Mouse (Mus musculus): Measurements from ENCODE around the gene Glra3. TPM values are rescaled to one million over a fixed set of nuclear protein-coding genes. Genes with fewer than 3 reads are reported as not detected.
A peak's percentile ranks its signal among the peaks of the same experiment; 100 is the strongest.

Gene Glra3
- 0.03 TPM in 1 of 2 replicates, not detected in the other for polyA plus RNA-seq (2014; fragmentation: Nextera tagmentation; extraction: Ambion mirVana)

DNA sequence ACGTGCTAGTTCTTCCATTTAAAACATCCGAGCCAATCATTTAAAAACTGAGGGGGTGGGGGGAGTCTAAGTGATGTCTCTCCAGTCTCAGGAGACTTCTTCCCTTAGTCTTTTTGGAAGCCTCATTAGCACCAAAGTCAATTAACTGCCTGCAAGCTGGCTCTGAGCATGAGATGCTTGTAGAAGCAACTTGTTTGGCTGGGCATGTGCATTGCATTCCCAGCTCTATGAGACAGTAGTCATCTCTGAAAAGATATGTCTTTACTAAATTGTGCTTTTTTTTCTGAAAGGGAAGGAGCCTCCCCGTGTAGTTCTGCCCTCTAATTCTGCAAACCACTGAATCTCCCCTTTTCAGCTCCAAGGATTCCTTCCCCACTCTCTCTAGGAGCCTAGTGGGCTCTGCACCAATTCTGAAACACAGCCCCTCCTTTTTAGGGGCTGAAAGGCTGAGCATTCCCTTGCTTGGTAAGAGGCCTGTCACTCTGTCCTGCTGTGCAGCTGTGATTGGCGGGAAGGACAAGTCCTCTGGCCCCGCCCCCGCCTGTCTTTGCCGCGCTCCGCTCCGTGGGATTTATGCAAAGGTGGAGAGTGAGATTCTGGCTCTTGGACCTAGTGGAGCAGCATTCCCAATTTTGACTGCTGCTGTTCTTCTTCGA lies at the start of gene Glra3:
Gene Glra3 (plus strand): TSS at position 591 of the 656 bp plus-strand sequence.
- Histone ChIP-seq H3K36me3 (ENCODE audit: control insufficient read depth, insufficient read depth, low read length) (no peaks in the 10 kb centered on the region), H3K27ac (replicated peaks in 1 of 2; ENCODE audit: control insufficient read depth in 1 of 2, insufficient read depth in 1 of 2, low read depth in 2 of 2, low read length in 2 of 2) (no peak within 1 kb of the TSS), H3K9me3 (ENCODE audit: control insufficient read depth, low read length) (no peaks in the 10 kb centered on the region), H3K4me1 (ENCODE audit: control insufficient read depth in 2 of 2, insufficient read depth in 2 of 2, low read length in 2 of 2) (no peaks in the 10 kb centered on the region; a peak in 1 of 4 replicates), H3K9ac (ENCODE audit: low read length) (no peak within 1 kb of the TSS), H3K27me3 (ENCODE audit: control insufficient read depth, insufficient read depth, low read length) (no peaks in the 10 kb centered on the region), H3K4me3 (ENCODE audit: control insufficient read depth in 1 of 2, insufficient read depth in 1 of 2, low read depth in 1 of 2, low read length in 2 of 2) (no peak within 1 kb of the TSS), H3K4me2 (ENCODE audit: low read length) (peak within 1 kb of the TSS; percentile 41)
- 13% methylated on average over 11 of the region's 11 CpGs for WGBS
- ATAC-seq (ENCODE audit: insufficient number of reproducible peaks, insufficient read depth, low FRiP score, low read depth) = no peak

DNA sequence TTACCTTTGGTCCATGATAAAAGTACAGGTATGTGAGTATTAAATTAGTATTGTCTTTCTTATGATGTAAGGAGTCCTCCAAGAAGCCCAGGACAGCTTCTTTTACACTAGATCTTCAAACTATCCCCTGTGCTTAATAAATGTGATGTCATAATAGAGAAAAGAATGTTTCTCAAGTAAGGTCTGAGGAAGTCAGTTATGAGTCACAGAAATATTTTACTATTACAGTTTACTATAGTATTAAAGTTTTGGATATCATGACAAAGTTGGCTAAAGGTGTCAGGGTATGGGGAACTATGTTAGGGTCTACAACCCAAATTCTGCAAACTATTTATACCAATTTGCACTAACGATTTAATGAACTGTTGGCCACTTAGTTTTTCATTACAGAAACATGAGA lies 33.4 kb upstream of the Glra3 start, which contains the start of gene Adam29:
Gene Adam29 (minus strand): TSS at position 101 of the 400 bp plus-strand sequence.
- Histone ChIP-seq H3K27ac (replicated peaks in 1 of 2; ENCODE audit: control insufficient read depth in 1 of 2, insufficient read depth in 1 of 2, low read depth in 2 of 2, low read length in 2 of 2) (no peak within 1 kb of the TSS), H3K4me3 (ENCODE audit: control insufficient read depth in 1 of 2, insufficient read depth in 1 of 2, low read depth in 1 of 2, low read length in 2 of 2) (no peak within 1 kb of the TSS), H3K36me3 (ENCODE audit: control insufficient read depth, insufficient read depth, low read length) (no peaks in the 10 kb centered on the region), H3K9me3 (ENCODE audit: control insufficient read depth, low read length) (no peaks in the 10 kb centered on the region), H3K27me3 (ENCODE audit: control insufficient read depth, insufficient read depth, low read length) (no peaks in the 10 kb centered on the region), H3K4me2 (ENCODE audit: low read length) (no peak within 1 kb of the TSS), H3K4me1 (ENCODE audit: control insufficient read depth in 2 of 2, insufficient read depth in 2 of 2, low read length in 2 of 2) (no peaks in the 10 kb centered on the region), H3K9ac (ENCODE audit: low read length) (no peak within 1 kb of the TSS)
- WGBS = 73% methylated on average over 1 of the region's 1 CpGs
- ATAC-seq (ENCODE audit: insufficient number of reproducible peaks, insufficient read depth, low FRiP score, low read depth) = no peak

DNA sequence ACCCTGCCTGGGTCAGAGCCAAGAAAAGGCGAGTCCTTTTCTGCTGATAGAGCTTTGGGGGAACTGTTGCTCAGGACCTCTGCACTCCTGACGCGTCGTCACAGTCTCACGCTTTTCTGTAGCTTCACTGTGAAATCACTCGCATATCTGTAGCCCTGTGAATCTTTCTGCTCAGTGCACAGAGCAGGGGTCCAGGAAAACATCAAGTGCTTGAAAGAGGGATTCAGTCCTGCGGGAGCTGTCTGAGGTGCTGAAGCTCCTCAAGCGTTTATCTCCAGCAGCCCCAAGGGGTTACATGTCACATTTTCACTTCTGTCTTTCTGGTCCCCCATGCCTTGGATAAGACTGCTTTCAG lies 243 bp downstream of the Glra3 start:
- ATAC-seq (ENCODE audit: insufficient number of reproducible peaks, insufficient read depth, low FRiP score, low read depth) = no peak
- Histone ChIP-seq H3K4me2 (ENCODE audit: low read length) (peak overlapping the region; percentile 41), H3K9ac (ENCODE audit: low read length) (no peak overlapping the region), H3K36me3 (ENCODE audit: control insufficient read depth, insufficient read depth, low read length) (no peaks in the 10 kb centered on the region), H3K4me1 (ENCODE audit: control insufficient read depth in 2 of 2, insufficient read depth in 2 of 2, low read length in 2 of 2) (no peaks in the 10 kb centered on the region; a peak in 1 of 4 replicates), H3K9me3 (ENCODE audit: control insufficient read depth, low read length) (no peaks in the 10 kb centered on the region), H3K27ac (replicated peaks in 1 of 2; ENCODE audit: control insufficient read depth in 1 of 2, insufficient read depth in 1 of 2, low read depth in 2 of 2, low read length in 2 of 2) (no peak overlapping the region), H3K27me3 (ENCODE audit: control insufficient read depth, insufficient read depth, low read length) (no peaks in the 10 kb centered on the region), H3K4me3 (ENCODE audit: control insufficient read depth in 1 of 2, insufficient read depth in 1 of 2, low read depth in 1 of 2, low read length in 2 of 2) (no peak overlapping the region)
- WGBS = 0% methylated on average over 8 of the region's 8 CpGs

DNA sequence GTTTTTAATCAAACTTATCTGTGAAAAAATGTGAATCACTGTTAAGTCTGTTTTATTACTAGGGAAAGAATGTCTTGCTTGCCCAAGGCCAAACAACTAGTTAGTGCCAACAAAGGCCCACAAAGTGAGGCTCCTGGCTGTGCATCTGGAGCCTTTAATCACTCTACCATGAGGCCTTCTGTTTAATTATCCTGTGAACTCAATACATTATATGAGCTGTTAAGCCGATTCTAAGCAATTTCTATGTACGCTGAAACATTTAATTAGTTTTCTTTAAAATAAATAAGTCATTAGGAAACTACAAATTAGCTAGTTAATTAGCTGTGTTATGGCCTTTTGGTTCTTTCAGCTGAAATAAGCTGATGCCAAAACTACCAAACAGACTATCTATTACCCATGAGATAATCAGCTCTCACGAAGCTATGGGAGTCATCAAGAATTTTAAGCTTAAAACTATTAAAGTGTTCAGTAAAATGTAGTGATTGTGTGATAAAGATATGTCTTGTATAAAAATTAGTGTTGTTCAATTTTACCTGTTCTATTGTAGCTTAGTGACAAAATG lies 24.6 kb downstream of the Glra3 start:
- Histone ChIP-seq H3K9me3 (ENCODE audit: control insufficient read depth, low read length) (no peaks in the 10 kb centered on the region), H3K27me3 (ENCODE audit: control insufficient read depth, insufficient read depth, low read length) (no peaks in the 10 kb centered on the region), H3K9ac (ENCODE audit: low read length) (no peak overlapping the region), H3K4me3 (ENCODE audit: control insufficient read depth in 1 of 2, insufficient read depth in 1 of 2, low read depth in 1 of 2, low read length in 2 of 2) (no peak overlapping the region), H3K36me3 (ENCODE audit: control insufficient read depth, insufficient read depth, low read length) (no peaks in the 10 kb centered on the region), H3K4me1 (ENCODE audit: control insufficient read depth in 2 of 2, insufficient read depth in 2 of 2, low read length in 2 of 2) (no peaks in the 10 kb centered on the region), H3K27ac (replicated peaks in 1 of 2; ENCODE audit: control insufficient read depth in 1 of 2, insufficient read depth in 1 of 2, low read depth in 2 of 2, low read length in 2 of 2) (no peak overlapping the region), H3K4me2 (ENCODE audit: low read length) (no peak overlapping the region)
- 78% methylated on average over 3 of the region's 3 CpGs for WGBS
- ATAC-seq (ENCODE audit: insufficient number of reproducible peaks, insufficient read depth, low FRiP score, low read depth) = no peak

DNA sequence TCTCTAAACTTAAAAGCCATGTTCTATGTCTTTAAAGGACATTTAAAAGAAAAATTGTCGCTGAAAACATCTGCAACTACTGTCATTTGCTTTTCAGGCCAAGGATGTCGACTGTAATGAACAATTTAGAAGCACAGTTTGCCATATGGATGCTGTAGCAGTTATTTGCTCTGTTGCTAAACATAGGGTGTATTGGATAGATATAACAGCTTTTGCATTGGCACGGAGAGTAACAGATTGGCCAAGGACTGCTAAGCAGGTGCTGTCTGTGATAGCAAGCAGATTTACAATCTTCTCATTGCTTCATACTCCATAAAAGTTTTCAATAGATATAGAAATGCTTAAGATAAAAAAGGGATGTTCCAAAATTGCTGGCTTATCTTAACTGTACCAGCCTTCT lies 57.6 kb downstream of the Glra3 start:
- H3K4me3 ChIP-seq (ENCODE audit: control insufficient read depth in 1 of 2, insufficient read depth in 1 of 2, low read depth in 1 of 2, low read length in 2 of 2) = no peak overlapping the region
- H3K4me1 ChIP-seq (ENCODE audit: control insufficient read depth in 2 of 2, insufficient read depth in 2 of 2, low read length in 2 of 2) = no peaks in the 10 kb centered on the region
- ATAC-seq (ENCODE audit: insufficient number of reproducible peaks, insufficient read depth, low FRiP score, low read depth) = no peak
- H3K4me2 ChIP-seq (ENCODE audit: low read length) = no peak overlapping the region
- 54% methylated on average over 3 of the region's 3 CpGs for WGBS
- no peak overlapping the region for H3K9ac ChIP-seq (ENCODE audit: low read length)
- H3K9me3 ChIP-seq (ENCODE audit: control insufficient read depth, low read length) = no peaks in the 10 kb centered on the region
- no peaks in the 10 kb centered on the region for H3K36me3 ChIP-seq (ENCODE audit: control insufficient read depth, insufficient read depth, low read length)
- no peak overlapping the region for H3K27ac ChIP-seq (replicated peaks in 1 of 2; ENCODE audit: control insufficient read depth in 1 of 2, insufficient read depth in 1 of 2, low read depth in 2 of 2, low read length in 2 of 2)
- H3K27me3 ChIP-seq (ENCODE audit: control insufficient read depth, insufficient read depth, low read length) = no peaks in the 10 kb centered on the region

DNA sequence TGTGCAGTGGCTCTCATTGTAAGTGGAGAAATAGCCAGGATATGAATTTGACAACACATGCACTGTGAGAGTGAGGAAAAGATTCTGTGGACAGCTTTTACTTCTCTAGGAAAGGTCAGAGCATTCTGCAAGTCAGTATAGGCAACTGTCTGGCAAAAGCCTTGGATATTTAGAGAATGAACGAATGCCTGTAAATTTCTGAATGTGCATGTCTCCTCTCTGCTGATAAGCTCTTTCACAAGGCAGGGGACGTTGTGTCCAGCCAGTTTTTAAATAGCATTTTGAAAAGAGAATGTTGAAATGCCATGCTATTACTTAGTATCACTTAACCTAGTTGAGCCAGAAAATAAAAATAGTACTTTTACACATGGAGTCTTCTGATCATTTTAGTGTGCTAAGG lies 114.1 kb downstream of the Glra3 start:
- Histone ChIP-seq H3K36me3 (ENCODE audit: control insufficient read depth, insufficient read depth, low read length) (no peaks in the 10 kb centered on the region), H3K27ac (replicated peaks in 1 of 2; ENCODE audit: control insufficient read depth in 1 of 2, insufficient read depth in 1 of 2, low read depth in 2 of 2, low read length in 2 of 2) (no peak overlapping the region), H3K27me3 (ENCODE audit: control insufficient read depth, insufficient read depth, low read length) (no peaks in the 10 kb centered on the region), H3K4me1 (ENCODE audit: control insufficient read depth in 2 of 2, insufficient read depth in 2 of 2, low read length in 2 of 2) (no peaks in the 10 kb centered on the region), H3K4me2 (ENCODE audit: low read length) (no peak overlapping the region), H3K9ac (ENCODE audit: low read length) (no peak overlapping the region), H3K4me3 (ENCODE audit: control insufficient read depth in 1 of 2, insufficient read depth in 1 of 2, low read depth in 1 of 2, low read length in 2 of 2) (no peak overlapping the region), H3K9me3 (ENCODE audit: control insufficient read depth, low read length) (no peaks in the 10 kb centered on the region)
- no peak for ATAC-seq (ENCODE audit: insufficient number of reproducible peaks, insufficient read depth, low FRiP score, low read depth)
- 12% methylated on average over 2 of the region's 2 CpGs for WGBS

DNA sequence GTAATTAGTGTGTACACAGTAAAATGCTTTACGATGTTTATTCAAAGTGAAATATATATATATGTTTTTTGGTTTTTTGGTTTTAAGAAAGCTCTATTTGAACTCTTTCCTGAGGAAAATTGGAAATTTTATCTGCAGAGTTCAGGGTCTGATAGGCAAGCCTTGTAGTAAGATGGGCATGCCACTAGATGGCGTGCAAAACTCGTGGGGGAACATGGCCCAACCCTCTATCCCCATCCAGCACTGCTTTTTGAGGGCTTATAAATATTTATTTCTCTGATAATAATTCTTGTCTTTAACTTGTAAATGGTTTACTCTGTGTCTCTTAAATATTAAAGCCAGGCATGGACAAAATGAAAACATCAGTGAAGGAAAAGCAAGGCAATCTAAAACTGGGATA lies 122.8 kb downstream of the Glra3 start:
- Histone ChIP-seq H3K27ac (replicated peaks in 1 of 2; ENCODE audit: control insufficient read depth in 1 of 2, insufficient read depth in 1 of 2, low read depth in 2 of 2, low read length in 2 of 2) (no peak overlapping the region), H3K4me1 (ENCODE audit: control insufficient read depth in 2 of 2, insufficient read depth in 2 of 2, low read length in 2 of 2) (no peaks in the 10 kb centered on the region), H3K9me3 (ENCODE audit: control insufficient read depth, low read length) (no peaks in the 10 kb centered on the region), H3K36me3 (ENCODE audit: control insufficient read depth, insufficient read depth, low read length) (no peaks in the 10 kb centered on the region), H3K27me3 (ENCODE audit: control insufficient read depth, insufficient read depth, low read length) (no peaks in the 10 kb centered on the region), H3K9ac (ENCODE audit: low read length) (no peak overlapping the region), H3K4me3 (ENCODE audit: control insufficient read depth in 1 of 2, insufficient read depth in 1 of 2, low read depth in 1 of 2, low read length in 2 of 2) (no peak overlapping the region), H3K4me2 (ENCODE audit: low read length) (no peak overlapping the region)
- no peak for ATAC-seq (ENCODE audit: insufficient number of reproducible peaks, insufficient read depth, low FRiP score, low read depth)
- 24% methylated on average over 3 of the region's 3 CpGs for WGBS
